Mouse (Mus musculus) forebrain, embryonic 16.5 days (tissue): ENCODE measurements around the gene Jak1. TPM values are rescaled to one million over a fixed set of nuclear protein-coding genes. Genes with fewer than 3 reads are reported as not detected.

Experiments used
- ATAC-seq: fragments of 200-750 bp; cut with Nextera tagmentation; 2 replicates; pipeline ENCODE4 v1.8.0; 2017; ENCODE audit warnings: mild to moderate bottlenecking, moderate library complexity
- H3K27ac ChIP-seq: fragments of 300-500 bp; sonication (generic); 2 replicates; pipeline ENCODE4 v1.5.1; 2014; ENCODE audit warnings: low read length, control low read depth
- H3K27me3 ChIP-seq: fragments of 300-500 bp; sonication (generic); replicated peaks from 2 replicates; pipeline ENCODE4 v1.6.1; 2014; ENCODE audit warnings: low read length; ENCODE audit not compliant: control insufficient read depth, insufficient read depth
- H3K36me3 ChIP-seq: fragments of 300-500 bp; sonication (generic); 2 replicates; pipeline ENCODE4 v1.6.1; 2014; ENCODE audit not compliant: control insufficient read depth, insufficient read depth
- H3K4me1 ChIP-seq: fragments of 300-500 bp; sonication (generic); replicated peaks from 2 replicates; pipeline ENCODE4 v1.6.1; 2014; ENCODE audit warnings: low read length; ENCODE audit not compliant: control insufficient read depth, insufficient read depth
- H3K4me2 ChIP-seq: fragments of 300-500 bp; sonication (generic); 2 replicates; pipeline ENCODE4 v1.6.1; 2014; ENCODE audit warnings: mild to moderate bottlenecking, low read length, control low read depth
- H3K4me3 ChIP-seq: fragments of 300-500 bp; sonication (generic); replicated peaks from 2 replicates; pipeline ENCODE4 v1.5.1; 2014; ENCODE audit warnings: mild to moderate bottlenecking, low read length, control low read depth
- H3K9ac ChIP-seq: fragments of 300-500 bp; sonication (generic); replicated peaks from 2 replicates; pipeline ENCODE4 v1.6.1; 2014; ENCODE audit warnings: low read depth, low read length, control low read depth
- H3K9me3 ChIP-seq: fragments of 300-500 bp; sonication (generic); 2 replicates; pipeline ENCODE4 v1.6.1; 2016; ENCODE audit warnings: low read length; ENCODE audit not compliant: control insufficient read depth
- WGBS: fragments of 180-500 bp; shearing (Covaris S2); extraction: QIAGEN DNeasy Blood & Tissue Kit; methylation state at CpG from one replicate; pipeline ENCODE4 v1.1.7; 2014; 5-methylcytosine and 5-hydroxymethylcytosine counted together
- polyA plus RNA-seq: library from polyadenylated mRNA; unstranded; fragments of >200 nt; fragmentation: Nextera tagmentation; extraction: Ambion mirVana; gene quantifications from 2 replicates; pipeline ENCODE4 v1.2.1, GENCODE M21; 2015

The Jak1 gene
- polyA plus RNA-seq, 1 experiment from 2014 or later, result 61.5 TPM

DNA sequence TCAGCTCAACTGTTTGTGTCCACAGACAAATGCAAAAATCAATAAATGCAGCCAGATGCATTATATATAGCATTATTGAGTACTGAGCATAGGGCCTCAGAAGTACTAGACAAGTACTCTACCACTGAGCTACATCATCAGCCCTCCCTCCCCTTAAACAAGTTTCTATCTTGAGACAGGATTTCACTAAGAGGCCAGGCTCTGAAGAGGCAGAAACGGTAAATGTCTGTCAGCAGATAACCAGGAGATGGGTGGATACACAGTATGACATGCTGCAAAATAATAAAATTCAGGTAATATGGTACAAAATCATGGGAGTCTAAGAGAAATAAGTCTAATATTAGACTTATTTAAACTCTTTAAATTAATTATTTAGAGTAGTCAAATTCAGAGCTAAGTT lies 61.6 kb downstream of the Jak1 start:
- 84% methylated on average over 1 of the region's 1 CpGs for WGBS
- no peak for ATAC-seq
- H3K27me3 ChIP-seq, result no peaks in the 10 kb centered on the region

DNA sequence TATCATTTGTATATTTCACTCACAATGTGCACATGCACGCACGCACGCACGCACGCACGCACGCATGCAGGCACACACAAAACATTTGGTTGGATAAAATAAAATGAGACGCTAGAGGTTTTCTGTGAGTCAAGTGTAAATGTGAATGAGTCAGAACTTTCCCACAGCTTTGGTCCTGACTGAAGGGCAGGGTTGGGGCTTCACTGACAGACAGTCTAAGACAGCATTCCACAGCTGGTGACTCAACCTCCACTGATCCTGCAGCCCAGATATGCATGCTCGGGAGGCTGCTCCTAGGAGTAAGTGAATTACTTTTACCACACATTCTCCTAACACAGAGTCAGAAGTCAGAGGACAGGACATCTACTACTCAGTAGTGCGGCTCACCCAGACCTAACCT lies 62.5 kb downstream of the Jak1 start:
- Histone ChIP-seq H3K27me3 (no peaks in the 10 kb centered on the region), H3K36me3 (no peaks in the 10 kb centered on the region), H3K9me3 (no peaks in the 10 kb centered on the region), H3K4me3 (no peak overlapping the region), H3K4me2 (no peak overlapping the region), H3K27ac (no peak overlapping the region), H3K4me1 (peaks cover 9% of the 10 kb centered on the region), H3K9ac (no peak overlapping the region)
- ATAC-seq, result no peak
- WGBS, result 92% methylated on average over 10 of the region's 10 CpGs

More for the DNA sequence above, 61.6 kb downstream of the Jak1 start:
- Histone ChIP-seq H3K4me3 (no peak overlapping the region), H3K4me2 (no peak overlapping the region), H3K4me1 (peaks cover under 1% of the 10 kb centered on the region; the same call in 1 of the 2 replicates), H3K27ac (no peak overlapping the region), H3K9ac (no peak overlapping the region), H3K36me3 (no peaks in the 10 kb centered on the region), H3K9me3 (no peaks in the 10 kb centered on the region)

DNA sequence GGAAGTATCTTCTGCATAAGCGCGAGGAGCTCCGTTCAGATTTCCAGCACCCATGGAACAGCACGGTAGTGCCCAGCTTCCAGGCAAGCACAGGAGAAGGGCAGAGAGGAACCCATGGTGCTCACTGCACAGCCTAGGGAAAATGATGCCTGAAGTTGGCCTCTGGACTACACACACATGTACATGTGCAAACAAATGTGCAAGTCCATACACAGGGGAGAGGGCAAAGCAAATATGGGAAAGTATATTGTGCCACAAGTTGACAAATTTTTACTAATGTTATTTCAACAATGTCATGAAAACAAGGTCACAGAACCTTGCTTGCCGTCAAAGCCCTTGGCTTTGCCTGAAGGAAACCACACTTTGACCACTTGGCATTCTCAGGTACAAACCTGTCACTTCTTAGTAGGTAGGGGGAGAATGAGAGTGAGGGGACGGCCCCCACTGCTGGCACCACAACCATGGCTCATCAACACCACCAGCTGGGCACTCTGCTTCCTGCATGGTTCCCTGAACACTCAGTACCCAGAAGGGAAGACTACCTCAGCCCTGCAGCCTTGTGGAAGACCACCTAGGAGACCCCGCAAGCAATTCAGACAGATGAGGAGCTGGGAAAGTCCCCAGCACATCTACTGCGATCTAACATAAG lies 65.5 kb downstream of the Jak1 start:
- no peak for ATAC-seq
- Histone ChIP-seq H3K9me3 (no peaks in the 10 kb centered on the region), H3K4me1 (peaks cover 16% of the 10 kb centered on the region), H3K27ac (no peak overlapping the region), H3K36me3 (no peaks in the 10 kb centered on the region), H3K9ac (no peak overlapping the region), H3K4me2 (no peak overlapping the region), H3K27me3 (no peaks in the 10 kb centered on the region), H3K4me3 (no peak overlapping the region)
- 92% methylated on average over 8 of the region's 8 CpGs for WGBS

- Histone ChIP-seq H3K4me2 (no peak overlapping the region), H3K4me1 (peaks cover 16% of the 10 kb centered on the region), H3K4me3 (no peak overlapping the region), H3K9ac (no peak overlapping the region), H3K36me3 (no peaks in the 10 kb centered on the region), H3K27me3 (no peaks in the 10 kb centered on the region), H3K9me3 (no peaks in the 10 kb centered on the region), H3K27ac (no peak overlapping the region)
- 65% methylated on average over 2 of the region's 2 CpGs for WGBS
- ATAC-seq, result peak; percentile 52; the same call in 1 of the 2 replicates
Observed at GRCm38 (mm10) chr4:101198333-101198732, 66.7 kb downstream of the Jak1 start.

- peak; percentile 64 for ATAC-seq
- no peak overlapping the region for H3K4me3 ChIP-seq
- H3K9me3 ChIP-seq, result no peaks in the 10 kb centered on the region
- no peak overlapping the region for H3K4me2 ChIP-seq
- peaks cover 16% of the 10 kb centered on the region for H3K4me1 ChIP-seq
- H3K9ac ChIP-seq, result no peak overlapping the region
- WGBS, result 53% methylated on average over 9 of the region's 9 CpGs
- H3K36me3 ChIP-seq, result no peaks in the 10 kb centered on the region
- no peak overlapping the region; the same call in 1 of the 2 replicates for H3K27ac ChIP-seq
- H3K27me3 ChIP-seq, result no peaks in the 10 kb centered on the region
Observed at GRCm38 (mm10) chr4:101197421-101198170, 67.5 kb downstream of the Jak1 start.

GRCm38 (mm10) chr4:101196407-101196806 lies 68.7 kb downstream of the Jak1 start:
- Histone ChIP-seq H3K27me3 (no peaks in the 10 kb centered on the region), H3K4me3 (no peak overlapping the region), H3K27ac (no peak overlapping the region), H3K36me3 (no peaks in the 10 kb centered on the region), H3K9ac (no peak overlapping the region), H3K4me1 (peaks cover 16% of the 10 kb centered on the region), H3K4me2 (no peak overlapping the region), H3K9me3 (no peaks in the 10 kb centered on the region)
- ATAC-seq, result no peak
- WGBS, result 90% methylated on average over 2 of the region's 2 CpGs

DNA sequence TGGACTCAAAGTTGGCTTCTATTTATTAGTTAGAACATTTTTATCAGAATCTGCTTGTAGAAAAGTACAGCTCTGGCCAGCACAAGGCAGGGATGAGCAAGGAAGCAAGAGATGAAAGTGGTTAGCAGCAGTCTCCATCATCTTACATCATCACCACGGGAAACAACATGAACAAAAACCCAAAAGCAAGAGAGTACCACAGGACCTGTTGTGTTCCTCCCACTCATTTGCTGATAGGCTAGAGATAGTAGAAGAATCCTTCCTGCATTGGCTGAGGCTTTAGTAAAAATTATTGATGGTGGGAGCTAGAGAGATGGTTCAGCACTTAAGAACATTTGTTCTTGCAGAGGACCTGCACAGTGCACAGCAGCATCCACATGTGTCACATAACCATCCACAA lies 70.9 kb downstream of the Jak1 start:
- Histone ChIP-seq H3K27ac (no peak overlapping the region), H3K4me3 (no peak overlapping the region)
- no peak for ATAC-seq

DNA sequence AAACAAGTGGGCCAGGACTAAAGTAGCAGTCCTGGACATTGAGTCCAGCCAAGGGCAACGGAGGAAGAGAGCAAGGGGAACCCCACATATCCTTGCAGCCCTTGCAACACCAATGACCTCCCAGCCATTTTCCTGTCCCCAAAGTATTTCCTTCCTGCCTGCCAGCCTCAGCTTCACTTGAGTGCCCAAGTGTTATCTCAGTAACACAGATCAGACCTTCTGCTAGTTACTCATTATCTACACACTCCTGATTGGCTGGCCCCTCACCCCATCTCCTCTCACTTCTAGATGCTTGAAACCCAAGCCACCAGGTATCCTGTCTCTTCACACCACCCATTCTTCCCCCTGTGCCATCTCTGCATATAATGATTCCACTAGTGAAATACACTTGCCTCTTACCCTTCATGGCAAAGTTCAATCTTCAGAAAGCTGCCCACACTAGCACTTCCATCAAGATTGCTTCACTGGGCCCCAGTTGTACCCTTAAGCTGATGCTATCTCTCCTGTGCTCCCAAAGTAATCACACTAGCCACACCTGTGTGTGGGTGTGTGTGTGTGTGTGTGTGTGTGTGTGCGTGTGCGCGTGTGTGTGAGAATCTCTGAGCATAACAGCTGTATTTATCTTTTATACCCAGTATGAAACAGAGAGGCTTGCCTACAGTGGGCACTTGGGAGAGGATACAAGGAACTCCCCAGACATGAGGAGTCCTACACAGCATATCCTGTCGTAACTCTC lies 72.7 kb downstream of the Jak1 start:
- Histone ChIP-seq H3K27ac (no peak overlapping the region), H3K4me1 (peaks cover 5% of the 10 kb centered on the region), H3K9ac (no peak overlapping the region), H3K4me3 (no peak overlapping the region), H3K36me3 (no peaks in the 10 kb centered on the region), H3K27me3 (no peaks in the 10 kb centered on the region), H3K4me2 (no peak overlapping the region), H3K9me3 (no peaks in the 10 kb centered on the region)
- no peak for ATAC-seq
- 93% methylated on average over 5 of the region's 5 CpGs for WGBS

More for the DNA sequence above, 70.9 kb downstream of the Jak1 start:
- Histone ChIP-seq H3K9me3 (no peaks in the 10 kb centered on the region), H3K9ac (no peak overlapping the region), H3K4me2 (no peak overlapping the region), H3K36me3 (no peaks in the 10 kb centered on the region), H3K4me1 (peaks cover 16% of the 10 kb centered on the region), H3K27me3 (no peaks in the 10 kb centered on the region)
- WGBS, result 79% methylated on average over 1 of the region's 1 CpGs

DNA sequence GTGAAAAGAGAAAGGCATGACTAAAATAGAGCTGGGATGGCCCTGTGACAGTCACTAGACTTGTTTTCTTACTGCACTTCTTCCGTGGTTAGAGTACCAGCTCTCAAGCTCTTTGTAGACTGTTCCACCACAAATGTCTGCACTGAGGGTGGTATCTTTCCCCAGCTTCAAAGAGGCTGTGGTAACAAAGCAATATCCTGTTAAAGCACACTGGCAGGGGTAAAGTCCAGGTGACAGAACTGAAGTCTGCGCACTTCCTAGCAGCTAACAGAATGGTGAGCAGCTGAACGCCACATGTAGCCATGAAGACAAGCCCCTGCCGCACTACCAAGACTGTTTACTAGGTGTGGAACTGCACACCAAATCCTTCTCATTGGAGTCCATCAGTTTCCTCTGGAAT lies 77.7 kb downstream of the Jak1 start:
- Histone ChIP-seq H3K9me3 (no peaks in the 10 kb centered on the region), H3K27me3 (no peaks in the 10 kb centered on the region), H3K4me2 (no peak overlapping the region), H3K27ac (no peak overlapping the region), H3K36me3 (peaks cover 3% of the 10 kb centered on the region; the same call in 1 of the 2 replicates), H3K4me3 (no peak overlapping the region), H3K9ac (no peak overlapping the region), H3K4me1 (peaks cover 5% of the 10 kb centered on the region; the same call in 1 of the 2 replicates)
- ATAC-seq, result no peak
- 85% methylated on average over 4 of the region's 4 CpGs for WGBS
